Mouse (Mus musculus): ENCODE results near the gene Tmem43. TPM values are rescaled to one million over a fixed set of nuclear protein-coding genes. Genes with fewer than 3 reads are reported as not detected.

Tmem43 gene
- 121 and 261 TPM in 2 replicates for polyA plus RNA-seq (2012; rRNA removed; ENCODE audit: low replicate concordance)

GRCm38 (mm10) chr6:91472868-91473804, at the start of gene Tmem43, which contains the start of gene Chchd4:
Gene Tmem43, plus strand, starts transcription at chr6:91473703.
Gene Chchd4, minus strand, starts transcription at chr6:91473546.

GRCm38 (mm10) chr6:91515545-91516449, 42.3 kb downstream of the Tmem43 start, which contains the start of the genes Xpc and Lsm3:
Gene Xpc, minus strand, starts transcription at chr6:91515888.
Gene Lsm3, plus strand, starts transcription at chr6:91515928.

Other genes with a start within 250 kb of the Tmem43 start
- gene Wnt7a, start 62.3 kb upstream of the Tmem43 start, polyA plus RNA-seq (2012; rRNA removed; ENCODE audit: low replicate concordance), result 27.5 TPM in 1 of 2 replicates, not detected in the other
- 7.0 and 7.7 TPM in 2 replicates for gene Chchd4, start 157 bp upstream of the Tmem43 start, polyA plus RNA-seq (2012; rRNA removed; ENCODE audit: low replicate concordance)
- 12.1 and 15.7 TPM in 2 replicates for gene Xpc, start 42.2 kb downstream of the Tmem43 start, polyA plus RNA-seq (2012; rRNA removed; ENCODE audit: low replicate concordance)
- 36.7 and 46.7 TPM in 2 replicates for gene Lsm3, start 42.2 kb downstream of the Tmem43 start, polyA plus RNA-seq (2012; rRNA removed; ENCODE audit: low replicate concordance)
- gene Slc6a6, start 210.3 kb downstream of the Tmem43 start, polyA plus RNA-seq (2012; rRNA removed; ENCODE audit: low replicate concordance), result 62.0 and 135 TPM in 2 replicates

Data from subcutaneous adipose tissue, adult 2 months (tissue).